Mouse (Mus musculus): ENCODE measurements around the gene Sowahb. TPM values are rescaled to one million over a fixed set of nuclear protein-coding genes. Genes with fewer than 3 reads are reported as not detected.

The Sowahb gene
- polyA plus RNA-seq, 1 experiment from 2014 or later, result 0.29 TPM

GRCm38 (mm10) chr5:92994861-92995260, 50.0 kb downstream of the Sowahb start:
- Histone ChIP-seq H3K4me1 (peaks cover 8% of the 10 kb centered on the region; the same call in 1 of the 2 replicates), H3K27ac (no peak overlapping the region)
- 83% methylated on average over 2 of the region's 2 CpGs for WGBS

GRCm38 (mm10) chr5:92994309-92994708, 50.5 kb downstream of the Sowahb start:
- Histone ChIP-seq H3K9me3 (no peaks in the 10 kb centered on the region), H3K4me3 (replicated peaks) (no peak overlapping the region), H3K4me2 (no peak overlapping the region), H3K27ac (no peak overlapping the region), H3K9ac (no peak overlapping the region), H3K36me3 (replicated peaks) (no peaks in the 10 kb centered on the region), H3K27me3 (no peaks in the 10 kb centered on the region), H3K4me1 (peaks cover 8% of the 10 kb centered on the region; the same call in 1 of the 2 replicates)
- 84% methylated on average over 6 of the region's 6 CpGs for WGBS
- ATAC-seq (ENCODE audit: low FRiP score), result no peak

More at GRCm38 (mm10) chr5:92994861-92995260, 50.0 kb downstream of the Sowahb start:
- H3K9me3 ChIP-seq, result no peaks in the 10 kb centered on the region
- H3K27me3 ChIP-seq, result no peaks in the 10 kb centered on the region
- no peak overlapping the region for H3K9ac ChIP-seq
- no peak overlapping the region for H3K4me3 ChIP-seq (replicated peaks)
- H3K4me2 ChIP-seq, result no peak overlapping the region
- no peaks in the 10 kb centered on the region for H3K36me3 ChIP-seq (replicated peaks)
- no peak for ATAC-seq (ENCODE audit: low FRiP score)

- Histone ChIP-seq H3K27ac (no peak overlapping the region), H3K4me1 (peaks cover 12% of the 10 kb centered on the region), H3K4me3 (replicated peaks) (no peak overlapping the region), H3K4me2 (no peak overlapping the region), H3K9me3 (no peaks in the 10 kb centered on the region), H3K36me3 (replicated peaks) (no peaks in the 10 kb centered on the region), H3K9ac (no peak overlapping the region), H3K27me3 (no peaks in the 10 kb centered on the region)
- ATAC-seq (ENCODE audit: low FRiP score), result no peak
- WGBS, result 87% methylated on average over 3 of the region's 3 CpGs
Observed at GRCm38 (mm10) chr5:92992106-92992505, 52.7 kb downstream of the Sowahb start.

Other genes with a start within 250 kb of the Sowahb start
- gene Sept11, start 48.4 kb upstream of the Sowahb start, polyA plus RNA-seq (2016; fragmentation: Nextera tagmentation; extraction: Ambion mirVana), result 302 and 335 TPM in 2 replicates
- 189 and 191 TPM in 2 replicates for gene Ccni, start 161.5 kb upstream of the Sowahb start, polyA plus RNA-seq (2016; fragmentation: Nextera tagmentation; extraction: Ambion mirVana)
- gene 2010109A12Rik, start 161.5 kb upstream of the Sowahb start, polyA plus RNA-seq (2016; fragmentation: Nextera tagmentation; extraction: Ambion mirVana), result 2.1 and 2.6 TPM in 2 replicates
- gene Ccng2, start 222.2 kb upstream of the Sowahb start, polyA plus RNA-seq (2016; fragmentation: Nextera tagmentation; extraction: Ambion mirVana), result 124 and 129 TPM in 2 replicates